Mouse (Mus musculus): ENCODE results near the gene Fam24b.

- no peak for TF ChIP-seq GATA1 (IDR thresholded peaks at IDR 0.05; ENCODE audit: low read length)
- TF ChIP-seq TAL1 (IDR thresholded peaks at IDR 0.05; ENCODE audit: low read length) = no peak
Observed at GRCm38 (mm10) chr7:131370648-131371469, 41.5 kb upstream of the Fam24b start, which contains the start of gene Pstk.
